Mouse (Mus musculus): Measurements from ENCODE around the gene Usf2.
"Not testable (repeated sequence)": the region's sequence is repeated elsewhere in the genome, so short reads cannot be mapped to it uniquely, and the experiment has no call there.

DNA sequence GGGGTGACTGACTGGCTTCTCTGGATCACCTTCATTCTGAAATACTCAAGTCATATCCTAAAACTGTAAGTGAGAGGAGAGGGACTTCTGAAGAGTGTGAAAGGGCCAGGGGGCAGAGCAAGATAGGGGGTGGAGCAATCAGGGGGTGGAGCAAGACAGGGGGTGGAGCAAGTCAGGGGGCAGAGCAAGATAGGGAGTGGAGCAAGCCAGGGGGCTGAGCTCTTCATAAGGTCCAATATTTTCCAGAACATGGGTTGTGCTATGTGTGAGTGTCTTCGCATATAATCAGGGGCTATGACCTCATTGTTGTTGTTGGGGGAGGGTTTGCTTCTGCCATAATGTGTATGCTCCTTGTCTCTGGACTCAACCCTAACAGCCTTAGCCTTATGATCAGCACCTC, 16.5 kb downstream of the Usf2 start:
- not testable (repeated sequence) for TF ChIP-seq CTCF (IDR thresholded peaks at IDR 0.05; ENCODE audit: borderline replicate concordance, control insufficient read depth, extremely low read depth, insufficient read depth, low read length, poor library complexity); POLR2A (IDR thresholded peaks at IDR 0.05; ENCODE audit: control insufficient read depth, extremely low read depth, insufficient read depth, low read length, poor library complexity)

Measured in thymus, adult 2 months (tissue).